Mouse (Mus musculus) thymus, postnatal 25 days (tissue): ENCODE measurements around the gene Atp6v0a1.
A peak's percentile ranks its signal among the peaks of the same experiment; 100 is the strongest.

Experiments
- DNase-seq: peaks from one replicate; pipeline ENCODE4 v3.0.0; 2022

Atp6v0a1 gene

DNA sequence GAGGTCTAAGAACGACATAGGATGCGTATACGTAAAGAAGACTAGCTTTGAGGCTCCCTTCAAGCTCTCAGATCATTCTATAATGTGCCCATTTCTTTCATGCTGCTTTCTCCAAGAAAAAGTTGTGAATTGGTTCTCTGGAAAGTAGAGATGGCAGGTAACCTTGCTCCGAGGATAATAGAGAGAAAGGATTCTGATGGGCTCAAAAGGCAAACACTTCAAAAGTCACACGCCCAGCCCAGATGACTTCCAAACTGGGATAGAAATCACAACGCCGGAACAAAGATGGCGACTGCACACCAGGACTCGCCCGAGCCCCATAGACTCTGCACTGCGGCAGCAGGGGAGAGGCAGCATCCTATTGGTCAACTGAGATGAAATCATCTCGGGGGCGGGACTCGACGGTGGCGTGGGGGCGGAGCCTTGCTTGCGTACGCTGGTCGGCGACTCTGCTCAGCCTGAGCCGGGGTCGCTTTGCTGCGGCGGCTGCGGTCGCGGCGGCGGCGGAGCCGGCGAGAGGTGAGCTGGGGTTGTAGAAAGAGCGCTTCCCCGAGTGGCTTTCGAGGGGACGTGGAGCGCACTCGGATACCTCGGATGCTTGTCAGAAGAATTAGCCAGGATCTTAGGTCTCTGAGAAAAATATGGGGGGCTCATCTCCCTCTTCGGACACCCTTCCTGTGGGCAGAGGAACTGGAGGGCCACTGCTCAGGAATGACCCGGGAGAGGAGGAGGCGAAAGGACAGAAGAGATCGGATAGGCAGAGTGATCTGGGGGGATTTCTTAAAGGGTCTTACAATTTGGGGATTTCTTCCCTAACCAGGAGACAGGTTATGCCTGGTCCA, at the start of gene Atp6v0a1:
Atp6v0a1 (plus strand) TSS at position 407 of the 842 bp plus-strand sequence.
- peak; percentile 96 for DNase-seq

DNA sequence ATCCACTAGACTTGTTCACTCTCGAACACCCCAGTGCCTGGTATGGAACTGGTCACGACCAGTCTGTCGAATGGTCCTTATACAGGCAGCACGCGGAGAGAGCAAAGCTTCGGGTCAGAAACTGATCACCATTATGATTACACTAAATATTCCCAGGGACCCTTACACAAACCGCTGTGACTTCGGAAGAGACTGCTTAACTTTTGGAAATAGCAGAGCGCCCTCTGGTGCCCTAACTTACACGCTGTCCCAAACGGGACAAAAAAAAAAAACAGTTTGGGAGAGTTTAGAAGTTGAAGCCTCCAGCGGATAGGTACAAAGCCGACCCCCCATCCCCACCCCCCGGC, 49.8 kb upstream of the Atp6v0a1 start:
- DNase-seq: peak; percentile 74

DNA sequence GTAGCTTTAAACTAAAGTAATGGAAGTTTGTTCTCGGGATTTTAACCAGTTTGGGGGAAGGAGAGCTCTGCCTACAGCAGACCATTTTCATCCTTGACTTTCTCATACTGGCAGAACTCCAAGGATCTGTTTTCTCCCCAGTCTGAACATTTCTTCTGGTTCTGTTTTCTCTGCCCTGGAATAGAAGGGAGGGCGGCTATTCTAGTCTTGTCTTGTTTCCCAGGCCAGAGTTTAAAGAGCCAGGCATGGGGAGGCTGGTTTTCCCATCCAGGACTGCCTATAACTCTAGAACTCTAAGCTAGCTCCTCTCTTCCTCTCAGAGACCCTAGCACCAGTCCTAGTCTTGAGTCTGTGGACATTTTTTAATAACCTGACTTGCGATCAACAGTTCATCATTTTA, 49.4 kb upstream of the Atp6v0a1 start:
- no peak for DNase-seq

DNA sequence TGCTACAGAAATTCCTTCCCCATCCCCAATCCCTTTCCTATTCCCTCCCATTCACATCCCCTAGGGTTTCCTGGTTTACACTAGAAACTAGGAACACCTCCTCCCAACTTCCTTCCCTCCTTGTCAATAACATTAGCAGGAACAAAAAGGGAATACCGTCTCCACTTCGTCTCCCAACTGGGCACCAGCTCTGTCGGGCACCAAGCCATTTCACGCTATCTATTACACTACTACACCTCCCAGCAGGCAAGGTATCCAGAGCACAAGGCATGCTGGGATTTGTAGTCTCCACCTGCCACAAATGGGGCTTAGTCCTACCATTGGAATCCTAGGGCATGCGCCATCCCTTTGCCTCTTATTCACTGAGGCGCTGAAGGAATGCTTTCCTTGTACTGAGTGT, 48.7 kb upstream of the Atp6v0a1 start:
- no peak for DNase-seq

DNA sequence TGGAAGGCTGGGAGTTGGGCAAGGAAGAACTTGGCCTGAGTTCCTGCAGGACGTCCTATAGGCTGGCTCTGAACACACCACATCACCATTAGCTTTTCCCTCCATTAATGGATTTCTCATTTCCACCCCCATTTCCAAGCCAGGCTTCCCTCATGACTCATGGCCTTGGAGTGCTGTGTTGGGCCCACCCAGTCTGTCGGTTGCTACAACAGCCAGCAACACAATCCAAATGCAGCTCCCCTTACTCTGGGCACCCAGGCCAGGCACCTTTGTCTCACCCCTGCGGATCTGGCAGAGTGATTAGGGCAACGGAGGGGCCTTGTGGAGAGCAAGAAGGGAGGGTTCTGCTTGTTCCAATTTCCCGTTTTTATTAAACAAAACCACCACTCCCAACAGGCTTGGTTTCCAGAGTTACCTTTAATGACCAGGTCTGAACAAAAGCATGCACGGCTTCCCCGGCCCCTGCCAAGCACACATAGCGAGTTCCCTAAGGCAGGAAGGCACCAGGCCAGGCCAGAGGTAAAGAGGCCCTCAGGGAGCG, 46.8 kb upstream of the Atp6v0a1 start:
- no peak for DNase-seq

DNA sequence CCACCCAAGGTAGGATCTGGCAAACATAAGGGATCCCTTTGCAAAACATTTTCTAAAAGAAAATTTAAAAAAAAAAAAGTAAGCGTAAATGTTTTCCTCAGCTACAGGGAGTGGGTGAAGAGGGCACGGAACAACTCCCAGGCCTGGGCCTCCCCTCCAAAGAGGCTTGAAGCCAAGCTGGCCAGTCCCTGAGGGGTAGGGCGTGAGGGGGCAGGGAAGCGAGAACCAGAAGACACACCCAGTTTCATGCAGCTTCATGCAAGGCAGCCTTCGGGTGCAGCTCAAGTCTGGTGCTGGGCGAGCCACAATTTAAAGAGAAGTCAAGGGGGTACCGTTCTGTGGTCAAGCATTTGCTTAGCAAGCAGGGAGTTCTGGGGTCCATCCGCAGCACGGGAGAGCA, 45.6 kb upstream of the Atp6v0a1 start:
- DNase-seq: no peak

DNA sequence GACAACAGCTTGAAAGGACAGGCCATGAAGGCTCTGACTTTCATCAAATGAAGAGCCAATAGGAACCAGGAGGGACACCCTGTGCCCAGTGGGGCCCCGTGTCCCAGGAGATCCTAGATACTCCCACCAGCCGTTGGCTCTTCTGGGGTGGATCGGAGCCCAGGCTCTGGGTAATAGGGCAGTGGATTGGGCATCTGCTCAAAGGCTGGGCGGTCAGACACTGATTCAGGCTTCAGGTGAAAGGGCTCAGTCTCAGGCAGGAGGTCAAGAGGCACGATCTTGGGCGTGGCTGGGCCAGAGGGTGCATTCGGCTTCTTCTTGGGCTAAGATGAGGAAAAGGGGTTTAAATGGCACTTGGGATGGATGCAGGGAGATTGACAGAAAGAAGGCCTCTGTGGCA, 45.1 kb upstream of the Atp6v0a1 start:
- no peak for DNase-seq

DNA sequence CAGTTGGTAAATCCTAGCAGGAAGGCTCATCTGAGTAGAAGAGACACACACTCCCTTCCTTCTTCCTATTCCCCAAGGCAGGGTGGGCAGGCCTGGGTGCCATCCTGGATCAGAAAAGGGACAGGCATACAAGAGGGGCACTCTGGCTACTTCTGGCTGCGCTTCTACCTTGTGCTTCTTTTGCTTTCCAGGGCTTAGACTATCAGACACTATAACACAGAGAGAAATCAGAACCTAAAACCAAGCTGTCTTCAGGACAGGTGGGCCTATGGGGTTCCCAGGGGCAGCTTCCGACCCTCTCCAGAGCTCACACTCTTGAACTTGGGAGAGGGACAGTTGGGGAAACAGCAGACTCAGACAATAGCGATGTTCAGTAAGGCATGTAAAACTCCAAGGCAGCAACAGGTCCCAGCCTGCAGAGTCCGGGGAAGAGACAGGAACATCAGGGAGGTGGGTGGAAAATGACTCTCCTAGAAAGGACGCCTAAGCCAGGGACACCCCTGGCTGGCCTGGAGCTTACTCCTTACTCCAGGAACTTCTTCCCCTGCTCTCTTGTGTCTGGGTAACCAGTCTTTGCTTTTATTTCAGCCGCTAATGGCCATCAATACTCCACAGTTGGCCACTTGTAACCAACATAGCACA, 44.2 kb upstream of the Atp6v0a1 start:
- no peak for DNase-seq

DNA sequence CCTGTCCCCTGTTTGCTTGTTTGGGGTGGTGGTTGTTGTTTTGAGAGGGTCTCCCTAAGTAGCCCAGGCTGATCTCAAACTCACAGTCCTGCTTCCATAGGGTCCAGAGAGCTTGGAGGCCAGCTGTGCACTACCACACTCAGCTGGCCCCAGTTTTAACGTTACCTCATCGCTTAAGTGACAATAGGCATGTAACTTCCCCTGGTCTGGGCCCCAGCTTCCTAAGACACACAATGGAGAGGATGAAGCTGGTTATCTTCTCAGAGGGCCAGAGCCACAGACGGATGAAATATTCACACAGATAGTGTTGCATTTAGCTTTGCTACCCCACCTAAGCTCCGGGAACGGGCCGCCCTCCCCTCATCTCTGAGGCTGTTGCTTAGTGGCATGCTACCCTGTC, 43.5 kb upstream of the Atp6v0a1 start:
- no peak for DNase-seq

DNA sequence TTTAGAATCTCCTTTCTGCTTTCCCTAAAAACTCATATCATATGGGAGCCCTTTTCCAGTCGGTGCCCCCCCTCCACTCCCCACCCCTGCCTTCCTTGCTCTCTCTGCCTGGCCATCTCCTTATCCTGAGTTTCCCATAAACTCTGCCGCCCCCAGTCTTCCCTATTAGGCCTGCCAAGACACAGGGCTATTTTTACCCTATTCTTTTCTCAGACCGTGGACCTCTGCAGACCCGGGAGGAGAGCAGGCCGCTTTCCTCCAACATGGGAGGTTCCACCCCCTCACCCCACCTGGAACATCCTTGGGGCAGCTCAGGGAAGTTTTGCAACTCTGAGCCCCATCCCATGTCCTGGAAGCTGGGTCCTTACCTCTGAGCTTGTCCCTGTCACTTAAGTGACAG, 41.9 kb upstream of the Atp6v0a1 start:
- DNase-seq: no peak

DNA sequence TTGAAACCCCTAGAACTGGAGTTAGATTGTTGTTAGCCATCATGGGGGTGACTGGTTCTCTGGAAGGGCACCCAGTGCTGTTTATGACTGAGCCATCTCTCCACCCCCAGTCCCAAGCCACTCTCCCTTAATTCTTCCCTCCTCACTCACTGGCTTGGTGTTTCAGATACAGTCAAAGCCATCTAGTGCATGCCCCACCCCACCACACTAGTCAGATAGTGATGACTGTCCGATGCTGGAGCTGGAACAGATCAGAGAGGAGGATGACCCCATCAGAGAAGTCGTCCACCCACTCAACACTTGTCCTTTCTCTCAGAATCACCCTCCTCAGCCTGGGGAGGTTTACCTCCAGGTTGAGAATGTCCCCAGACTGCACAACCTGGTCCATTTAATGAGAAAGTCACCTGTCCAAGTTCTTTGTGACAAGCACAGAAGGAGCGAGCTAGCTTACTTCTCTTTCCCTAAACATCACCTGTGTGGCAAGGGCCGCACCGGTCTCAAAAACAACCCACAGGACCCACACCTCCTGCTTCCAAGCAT, 41.3 kb upstream of the Atp6v0a1 start:
- no peak for DNase-seq

DNA sequence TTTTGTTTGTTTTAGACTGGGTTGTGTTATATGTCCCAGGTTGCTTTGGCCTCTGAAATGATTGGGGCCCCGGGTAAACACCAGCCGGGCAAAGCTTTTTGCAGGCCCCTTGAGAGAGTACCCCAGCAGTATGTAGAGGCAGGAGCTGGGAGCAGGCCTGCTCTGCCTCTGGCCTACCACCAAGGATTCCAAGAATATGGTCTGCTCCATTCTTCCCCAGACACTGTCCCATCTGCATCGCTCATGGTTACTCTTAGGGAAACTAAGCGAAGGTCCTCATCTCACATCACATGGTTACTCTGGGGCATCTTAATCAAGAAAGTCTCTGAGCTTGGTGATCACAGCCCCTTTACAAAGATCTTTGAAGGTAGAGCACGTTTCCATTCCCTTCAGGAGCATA, 40.8 kb upstream of the Atp6v0a1 start:
- DNase-seq: no peak

DNA sequence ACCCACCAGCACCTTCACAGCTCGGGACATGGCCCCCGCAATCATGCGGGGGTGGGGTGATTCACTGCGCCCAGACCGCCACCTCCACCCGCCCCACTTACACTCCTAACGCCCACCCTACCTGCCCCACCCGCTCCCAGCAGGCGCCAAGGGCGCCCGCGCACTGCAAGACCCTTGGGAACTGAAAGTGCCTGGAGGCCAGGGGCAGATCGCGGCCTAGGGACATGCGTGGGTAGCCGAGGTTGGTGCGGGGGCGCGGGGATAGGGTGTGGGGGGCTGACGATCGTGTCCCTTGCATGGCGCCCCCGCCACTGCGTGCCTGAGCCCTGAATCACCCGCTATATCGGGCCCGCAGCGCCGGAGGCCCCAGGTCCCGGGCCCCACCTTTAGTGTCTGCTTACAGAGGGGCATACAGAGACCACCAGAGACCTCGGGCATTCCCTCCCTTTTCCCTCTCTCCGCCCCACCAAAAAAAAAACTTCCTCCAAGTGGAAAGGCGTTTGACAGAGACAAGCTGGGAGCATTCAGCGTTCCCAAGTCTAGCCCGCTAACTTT, 40.0 kb upstream of the Atp6v0a1 start:
- no peak for DNase-seq

DNA sequence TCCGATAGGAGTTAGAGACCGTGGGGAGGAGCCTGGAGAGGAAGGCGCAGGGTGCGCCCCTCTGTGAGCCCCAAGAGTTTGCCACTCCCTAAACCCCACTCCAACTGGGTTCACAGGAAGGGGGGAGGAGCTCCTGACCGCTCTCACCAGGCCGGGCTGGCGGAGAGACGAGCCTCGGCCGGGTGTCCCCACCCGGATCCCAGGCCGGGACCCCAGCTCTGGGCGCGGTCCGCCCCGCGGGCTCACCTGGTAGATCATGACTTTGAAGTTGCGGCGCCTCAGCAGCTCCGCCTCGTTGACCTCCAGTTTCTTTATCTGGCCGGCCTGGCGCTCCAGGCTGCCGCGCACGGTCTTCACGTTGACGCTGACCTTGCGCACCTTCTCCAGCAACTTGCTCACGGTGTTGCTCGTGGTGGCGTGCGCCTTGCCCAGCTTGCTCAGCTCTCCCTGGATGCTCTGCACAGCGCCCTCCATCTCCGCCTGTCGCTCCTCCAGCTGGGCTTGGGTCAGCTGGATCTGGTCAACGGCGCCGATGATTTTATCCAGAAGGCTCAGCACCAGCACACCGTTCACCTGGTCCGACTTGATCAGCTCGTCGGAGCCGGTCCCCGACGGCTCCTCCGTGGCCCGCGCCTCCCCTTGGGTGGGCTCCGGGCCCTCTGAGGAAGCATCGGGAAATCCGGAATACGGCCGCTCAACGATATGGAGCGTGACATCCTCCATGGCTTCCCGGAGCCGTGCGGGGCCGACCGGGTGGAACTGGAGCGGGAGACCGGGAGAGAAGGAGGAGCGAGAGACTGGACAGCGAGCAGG, 39.3 kb upstream of the Atp6v0a1 start:
- DNase-seq: peak; percentile 12

DNA sequence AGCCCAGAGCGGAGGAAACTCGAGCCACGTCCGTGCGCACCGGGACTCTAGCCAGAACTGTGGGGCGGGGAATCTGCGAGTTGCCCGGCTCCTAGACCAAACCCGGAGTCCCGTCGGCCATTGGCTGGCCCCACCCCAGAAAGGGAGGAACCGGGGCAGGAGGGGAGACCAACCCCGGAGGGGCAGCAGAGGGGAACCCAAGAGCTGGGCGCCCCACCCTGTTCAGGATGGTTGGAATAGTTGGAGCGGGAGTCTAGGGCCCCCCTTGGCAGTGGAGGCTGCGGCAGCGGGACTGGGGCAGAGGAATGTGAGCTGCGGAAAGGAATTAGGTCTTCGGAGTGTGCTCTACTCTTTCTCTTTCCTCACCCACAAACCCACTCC, 38.7 kb upstream of the Atp6v0a1 start, which contains the start of gene Cavin1:
Cavin1 (minus strand) TSS at position 331 of the 381 bp plus-strand sequence.
- DNase-seq: peak; percentile 14

DNA sequence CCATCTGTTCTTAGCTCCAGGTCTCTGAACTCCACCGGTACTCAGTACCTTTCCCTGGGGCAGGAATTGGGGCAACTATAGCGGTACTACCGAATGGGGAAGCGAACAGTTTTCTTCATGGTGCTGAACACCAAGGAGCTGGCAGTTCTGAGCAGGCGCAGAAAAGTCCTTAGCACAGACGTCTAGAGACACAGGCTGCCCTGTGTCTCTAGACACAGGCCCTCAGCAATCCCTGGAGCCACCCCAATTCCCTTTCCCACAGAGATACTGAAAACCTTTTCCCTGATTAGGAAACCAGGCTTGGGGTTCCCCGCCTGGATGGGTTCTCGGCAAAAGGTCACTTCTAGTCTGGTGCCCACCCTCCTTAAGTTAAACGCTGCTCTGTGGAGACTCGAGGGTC, 37.8 kb upstream of the Atp6v0a1 start:
- DNase-seq: no peak

DNA sequence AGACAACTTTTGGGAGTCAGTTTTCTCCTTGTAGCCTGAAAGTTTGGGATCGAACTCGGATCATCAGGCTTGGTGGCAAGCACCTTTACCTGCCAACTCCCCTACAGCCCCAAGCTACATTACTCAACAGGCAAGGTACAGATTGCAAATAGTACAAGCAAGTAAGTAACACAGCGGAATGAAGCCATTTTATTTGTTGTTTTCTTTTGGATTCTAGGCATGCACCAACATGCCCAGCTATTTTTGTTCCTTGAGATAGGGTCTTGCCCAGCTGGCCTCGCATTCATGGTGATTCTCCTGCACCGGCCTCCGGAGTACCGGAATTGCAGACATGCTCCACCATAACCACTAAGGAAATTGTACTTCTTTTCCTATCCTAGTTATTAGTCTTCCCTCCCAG, 36.0 kb upstream of the Atp6v0a1 start:
- DNase-seq: no peak

DNA sequence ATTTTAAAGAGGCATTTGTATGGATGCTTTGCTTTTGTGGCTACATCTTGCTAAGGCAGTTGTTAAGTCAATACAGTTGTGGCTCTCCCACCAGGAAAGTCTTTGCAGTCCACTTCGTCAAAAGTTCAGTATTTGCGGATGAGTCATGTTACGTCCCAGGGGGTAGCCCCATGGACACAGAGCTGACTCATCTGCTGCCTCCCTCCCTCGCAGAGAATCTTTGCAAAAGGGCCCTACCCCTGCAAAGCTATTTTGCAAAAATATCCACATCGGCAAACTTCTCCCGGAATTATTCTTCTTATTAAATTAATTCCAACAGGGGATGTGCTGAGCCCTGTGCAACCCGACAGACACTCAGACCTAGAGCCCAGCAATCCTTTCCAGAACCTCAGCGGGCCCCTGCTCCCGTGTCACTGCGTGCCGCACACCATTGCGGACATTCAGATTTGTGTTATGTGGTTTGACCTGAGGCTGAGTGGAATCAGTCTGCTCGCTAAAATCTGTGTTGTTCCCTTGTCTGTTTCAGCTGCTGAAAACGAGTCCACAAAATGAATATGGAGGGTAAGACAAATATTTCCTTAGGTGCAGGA, 34.8 kb upstream of the Atp6v0a1 start:
- DNase-seq: no peak

DNA sequence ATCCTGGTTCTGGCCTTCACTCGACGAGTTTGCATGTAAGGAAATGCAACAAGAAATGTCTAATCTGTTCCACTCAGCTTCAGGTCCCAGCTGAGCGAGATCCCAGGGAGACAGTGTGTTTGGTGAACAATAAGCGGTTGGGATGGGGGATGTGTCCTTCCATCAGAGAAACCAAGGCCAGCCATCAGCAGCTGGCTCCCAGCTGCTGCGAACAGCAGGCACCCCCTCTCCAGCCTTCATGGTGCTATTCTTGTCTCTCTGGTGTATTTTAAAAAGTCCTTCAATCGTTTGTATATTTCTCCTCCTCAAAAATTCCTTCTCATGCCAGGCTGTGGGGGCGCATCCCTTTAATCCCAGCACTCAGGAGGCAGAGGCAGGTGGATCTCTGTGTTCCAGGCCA, 34.0 kb upstream of the Atp6v0a1 start:
- no peak for DNase-seq

DNA sequence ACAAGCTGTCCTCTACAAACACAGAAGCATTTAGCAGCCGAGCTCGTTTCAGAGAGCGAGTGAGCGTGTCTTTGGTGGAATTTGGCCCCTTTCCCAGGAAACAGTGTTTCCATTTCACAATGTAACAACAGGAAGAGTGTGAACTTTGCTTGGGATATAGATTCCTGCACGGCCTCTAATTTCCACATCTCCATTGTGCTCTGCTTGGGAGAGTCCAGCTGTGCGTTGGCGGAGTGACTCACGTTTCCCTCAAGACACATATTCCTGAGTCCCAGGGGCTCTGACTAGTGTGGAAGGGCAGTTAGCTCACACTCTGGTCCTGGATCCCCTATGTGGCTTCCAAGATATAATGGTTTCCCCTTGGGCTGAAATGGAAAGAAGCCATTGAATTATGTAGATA, 29.4 kb upstream of the Atp6v0a1 start:
- no peak for DNase-seq

DNA sequence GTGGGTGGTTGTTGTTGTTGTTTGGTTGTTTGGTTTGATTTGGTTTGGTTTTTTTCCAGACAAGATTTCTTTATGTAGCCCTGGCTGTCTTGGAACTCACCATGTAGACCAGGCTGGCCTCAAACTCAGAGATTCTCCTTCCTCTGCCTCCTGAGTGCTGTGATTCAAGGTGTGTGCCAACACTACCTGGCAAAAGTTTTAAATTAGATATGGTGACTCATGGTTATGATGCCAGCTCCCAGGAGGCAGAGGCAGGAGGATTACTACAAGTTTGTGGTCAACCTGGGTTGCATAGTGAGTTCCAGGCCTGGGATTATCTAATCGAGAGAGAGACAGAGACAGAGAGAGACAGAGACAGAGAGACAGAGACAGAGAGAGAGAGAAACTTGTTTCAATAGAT, 28.8 kb upstream of the Atp6v0a1 start:
- DNase-seq: no peak

DNA sequence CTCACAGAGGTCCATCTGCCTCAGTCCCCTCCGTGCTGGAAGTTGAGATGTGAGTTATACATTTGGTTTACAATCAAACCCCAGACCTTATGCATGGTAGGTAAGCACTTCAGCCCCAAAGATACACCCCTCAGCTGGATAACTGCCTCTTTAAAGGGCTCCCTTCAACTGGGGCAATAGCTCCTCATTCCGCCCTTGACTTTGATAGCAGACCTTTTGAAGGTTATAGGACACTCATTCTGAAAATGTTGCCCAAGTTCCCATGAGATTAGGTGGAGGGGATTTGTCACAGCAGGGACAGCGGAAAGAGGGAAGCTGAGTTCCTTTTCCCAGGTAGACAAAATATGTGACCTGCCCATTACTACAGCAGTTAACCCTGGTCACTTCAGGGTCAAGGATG, 28.0 kb upstream of the Atp6v0a1 start:
- DNase-seq: no peak

DNA sequence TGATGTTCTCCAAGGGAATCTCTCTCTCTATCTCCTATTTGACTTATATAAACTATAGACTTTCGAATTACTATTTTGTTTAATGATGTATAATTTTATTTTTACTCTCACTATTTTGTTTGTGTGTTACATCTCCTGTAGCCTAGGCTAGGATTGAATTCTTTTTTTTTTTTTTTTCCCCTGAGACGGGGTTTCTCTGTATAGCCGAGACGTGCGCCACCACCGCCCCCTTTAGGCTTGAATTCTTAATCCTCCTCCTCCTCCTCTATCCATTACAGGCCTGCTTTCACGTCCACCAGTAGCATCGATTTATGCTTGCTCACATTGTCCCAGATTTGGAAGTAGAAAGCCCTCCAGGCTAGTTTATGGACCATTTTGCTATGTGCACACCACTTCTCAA, 27.2 kb upstream of the Atp6v0a1 start:
- no peak for DNase-seq
